Mouse (Mus musculus) liver, embryonic 15.5 days (tissue): ENCODE data around the gene Rnasek. TPM values are rescaled to one million over a fixed set of nuclear protein-coding genes. Genes with fewer than 3 reads are reported as not detected.

Experiments
- ATAC-seq: fragments of 200-750 bp; cut with Nextera tagmentation; 2 replicates; pipeline ENCODE4 v1.8.0; 2017; ENCODE audit warnings: moderate number of reproducible peaks, mild to moderate bottlenecking, moderate library complexity; ENCODE audit not compliant: insufficient read depth
- H3K27ac ChIP-seq: fragments of 300-500 bp; sonication (generic); replicated peaks from 2 replicates; pipeline ENCODE4 v1.5.1; 2015; ENCODE audit warnings: mild to moderate bottlenecking, inconsistent platforms
- H3K27me3 ChIP-seq: fragments of 300-500 bp; sonication (generic); 2 replicates; pipeline ENCODE4 v1.6.1; 2015; ENCODE audit warnings: mild to moderate bottlenecking, inconsistent platforms
- H3K36me3 ChIP-seq: fragments of 300-500 bp; sonication (generic); replicated peaks from 2 replicates; pipeline ENCODE4 v1.6.1; 2015; ENCODE audit warnings: moderate library complexity, mild to moderate bottlenecking, inconsistent platforms
- H3K4me1 ChIP-seq: fragments of 300-500 bp; sonication (generic); replicated peaks from 2 replicates; pipeline ENCODE4 v1.6.1; 2015; ENCODE audit warnings: inconsistent platforms
- H3K4me2 ChIP-seq: fragments of 300-500 bp; sonication (generic); 2 replicates; pipeline ENCODE4 v1.6.1; 2015; ENCODE audit warnings: moderate library complexity, mild to moderate bottlenecking, inconsistent platforms
- H3K4me3 ChIP-seq: fragments of 300-500 bp; sonication (generic); replicated peaks from 2 replicates; pipeline ENCODE4 v1.5.1; 2015; ENCODE audit warnings: mild to moderate bottlenecking, inconsistent platforms
- H3K9ac ChIP-seq: fragments of 300-500 bp; sonication (generic); 2 replicates; pipeline ENCODE4 v1.6.1; 2015; ENCODE audit warnings: moderate library complexity, mild to moderate bottlenecking, inconsistent platforms
- H3K9me3 ChIP-seq: fragments of 300-500 bp; sonication (generic); replicated peaks from 2 replicates; pipeline ENCODE4 v1.6.1; 2016; ENCODE audit warnings: inconsistent platforms
- WGBS: fragments of 180-500 bp; shearing (Covaris S2); methylation state at CpG from one replicate; pipeline ENCODE4 v1.1.7; 2015; ENCODE audit warnings: mixed read lengths; ENCODE audit not compliant: insufficient replicate concordance; 5-methylcytosine and 5-hydroxymethylcytosine counted together
- polyA plus RNA-seq: library from polyadenylated mRNA; unstranded; fragments of >200 nt; fragmentation: Nextera tagmentation; extraction: Ambion mirVana; gene quantifications from 2 replicates; pipeline ENCODE4 v1.2.1, GENCODE M21; 2015

Gene Rnasek
- polyA plus RNA-seq, 1 experiment from 2014 or later, result 146 TPM

DNA sequence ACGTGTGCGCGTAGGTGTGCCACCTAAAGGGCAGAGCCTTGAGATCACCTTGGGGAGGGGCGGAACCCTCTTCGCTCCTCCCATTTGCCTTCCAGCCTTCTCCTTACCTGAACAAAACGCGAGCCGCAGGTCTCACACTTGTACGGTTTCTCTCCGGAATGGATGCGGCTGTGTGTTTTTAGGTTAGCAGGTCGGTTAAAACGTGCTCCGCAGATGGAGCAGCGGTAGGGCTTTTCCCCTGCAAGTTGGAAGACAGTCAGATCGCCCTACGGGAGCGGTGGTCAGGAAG lies 13.1 kb downstream of the Rnasek start:
- 25% methylated on average over 18 of the region's 18 CpGs for WGBS
- Histone ChIP-seq H3K36me3 (no peaks in the 10 kb centered on the region), H3K4me2 (peak overlapping the region; percentile 89), H3K4me3 (peak overlapping the region; percentile 24), H3K9ac (0 out of 2 replicates have a peak overlapping the region, but pooled peaks have one; percentile 5), H3K27ac (0 out of 2 replicates have a peak overlapping the region, but pooled peaks have one; percentile 46), H3K27me3 (peaks cover 60% of the 10 kb centered on the region), H3K9me3 (no peaks in the 10 kb centered on the region), H3K4me1 (peaks cover 95% of the 10 kb centered on the region)
- ATAC-seq, result no peak

DNA sequence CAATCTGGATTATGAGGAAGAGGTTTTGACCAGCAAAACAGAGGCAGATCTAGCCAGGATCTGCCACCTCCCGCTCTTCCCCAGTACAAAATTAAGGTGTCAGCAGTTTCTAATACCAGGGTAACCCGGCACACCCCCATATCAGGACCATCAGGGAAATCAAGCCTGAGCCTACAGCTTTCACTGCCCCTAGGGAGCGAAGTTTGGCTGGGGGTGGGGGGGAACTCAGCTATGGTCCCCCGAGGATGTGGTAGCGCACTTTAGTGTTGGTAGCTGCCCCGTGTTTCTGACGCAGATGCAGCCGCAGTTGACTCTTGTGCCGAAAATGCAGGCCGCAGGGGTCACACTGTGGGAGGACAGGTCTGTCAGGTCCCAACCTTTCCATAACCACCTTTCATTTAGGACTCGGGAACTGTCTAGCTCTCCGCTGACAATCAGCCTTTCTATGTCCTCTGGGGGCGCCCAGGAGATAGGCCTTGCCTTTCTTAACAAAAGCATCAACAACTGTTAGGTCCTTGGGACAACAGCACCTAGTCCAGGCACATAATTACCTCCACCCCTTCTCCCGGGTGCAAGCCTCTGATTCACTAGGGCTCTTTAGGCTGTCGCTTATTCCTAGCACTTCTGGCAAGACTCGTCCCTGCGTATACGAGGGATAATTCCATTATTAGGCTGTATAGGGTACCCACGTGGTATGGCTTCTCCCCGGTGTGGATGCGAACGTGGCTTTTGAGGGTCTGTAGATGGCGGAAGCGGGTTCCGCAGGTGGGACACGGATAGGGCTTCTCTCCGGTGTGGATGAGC lies 13.6 kb downstream of the Rnasek start:
- no peak overlapping the region for H3K27ac ChIP-seq
- H3K4me3 ChIP-seq, result peak overlapping the region; percentile 24
- peak overlapping the region; percentile 89 for H3K4me2 ChIP-seq
- no peak for ATAC-seq
- peaks cover 58% of the 10 kb centered on the region for H3K27me3 ChIP-seq
- no peaks in the 10 kb centered on the region for H3K9me3 ChIP-seq
- H3K4me1 ChIP-seq, result peaks cover 97% of the 10 kb centered on the region
- H3K9ac ChIP-seq, result 0 out of 2 replicates have a peak overlapping the region, but pooled peaks have one; percentile 5
- no peaks in the 10 kb centered on the region for H3K36me3 ChIP-seq
- 42% methylated on average over 27 of the region's 27 CpGs for WGBS

DNA sequence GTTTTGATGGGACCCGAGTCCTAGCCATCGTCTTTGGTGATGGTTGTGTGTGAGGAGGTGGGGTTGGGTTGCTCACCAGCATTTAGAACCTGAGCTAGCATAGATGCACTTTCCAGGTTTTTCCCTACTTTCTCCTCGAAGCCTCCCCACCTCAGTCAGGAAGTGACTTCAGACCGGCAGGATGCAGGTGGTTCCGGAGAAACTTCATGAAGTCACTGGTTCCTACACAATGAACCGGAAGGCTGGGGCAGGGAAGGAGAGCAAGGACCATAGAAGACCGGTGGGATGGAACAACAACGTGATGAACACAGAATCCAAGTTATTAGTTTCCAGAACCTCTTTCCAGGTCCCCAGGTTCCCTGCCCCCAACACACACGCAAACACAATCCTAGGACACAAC lies 15.9 kb downstream of the Rnasek start:
- no peak overlapping the region for H3K9ac ChIP-seq
- peak overlapping the region; percentile 36; the same call in 1 of the 2 replicates for H3K27ac ChIP-seq
- no peak for ATAC-seq
- H3K4me2 ChIP-seq, result no peak overlapping the region; the same call in 1 of the 2 replicates
- H3K9me3 ChIP-seq, result no peaks in the 10 kb centered on the region
- no peak overlapping the region for H3K4me3 ChIP-seq
- peaks cover 97% of the 10 kb centered on the region for H3K4me1 ChIP-seq
- peaks cover 36% of the 10 kb centered on the region for H3K27me3 ChIP-seq
- 32% methylated on average over 9 of the region's 9 CpGs for WGBS
- no peaks in the 10 kb centered on the region for H3K36me3 ChIP-seq

DNA sequence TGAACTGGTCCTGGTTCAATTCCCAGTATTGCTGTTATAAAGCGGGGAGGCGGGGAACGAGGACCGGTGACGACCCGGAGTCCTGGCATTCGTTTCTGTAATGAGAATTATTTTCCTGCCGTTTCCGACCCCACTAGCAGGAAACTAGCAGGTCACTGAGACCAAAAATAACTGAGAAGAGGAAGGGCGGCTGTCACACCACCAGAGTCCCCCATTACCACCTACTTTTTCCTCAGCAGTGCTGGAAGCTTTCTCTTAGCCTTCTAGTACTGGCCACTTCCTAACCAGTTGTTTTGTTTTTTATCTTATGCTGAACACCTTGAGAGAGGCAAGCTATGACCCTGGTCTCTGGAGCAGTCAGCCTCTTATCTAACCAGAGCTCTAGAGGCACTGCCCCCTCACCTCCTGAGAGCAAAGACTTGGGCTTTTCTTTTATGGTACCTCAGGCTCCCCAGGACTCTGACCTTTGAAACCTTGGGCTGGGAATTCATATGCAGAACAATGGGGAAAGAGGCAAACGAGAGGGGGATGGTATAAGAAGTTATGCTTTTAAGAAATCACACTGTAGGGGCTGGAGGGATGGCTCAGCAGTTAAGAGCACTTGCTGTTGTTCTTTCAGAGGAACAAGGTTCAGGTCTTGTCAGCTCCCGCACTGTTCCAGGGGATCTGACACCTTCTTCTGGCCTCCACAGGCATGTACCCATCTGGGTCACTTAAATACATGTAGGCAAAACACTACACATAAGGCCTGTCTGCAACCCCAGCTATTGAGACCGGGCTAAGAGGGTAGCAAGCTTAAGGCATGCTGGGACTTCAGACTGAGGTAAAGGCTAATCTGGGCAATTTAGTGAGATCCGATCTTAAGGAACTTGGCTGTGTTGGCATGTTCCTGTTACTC lies 17.8 kb downstream of the Rnasek start:
- H3K27ac ChIP-seq, result peak overlapping the region; percentile 98
- peaks cover 21% of the 10 kb centered on the region for H3K27me3 ChIP-seq
- no peaks in the 10 kb centered on the region for H3K9me3 ChIP-seq
- peaks cover 87% of the 10 kb centered on the region for H3K4me1 ChIP-seq
- peak overlapping the region; percentile 80 for H3K9ac ChIP-seq
- peak overlapping the region; percentile 95 for H3K4me2 ChIP-seq
- peak; percentile 86 for ATAC-seq
- WGBS, result 3% methylated on average over 14 of the region's 14 CpGs
- no peaks in the 10 kb centered on the region for H3K36me3 ChIP-seq
- H3K4me3 ChIP-seq, result peak overlapping the region; percentile 68

DNA sequence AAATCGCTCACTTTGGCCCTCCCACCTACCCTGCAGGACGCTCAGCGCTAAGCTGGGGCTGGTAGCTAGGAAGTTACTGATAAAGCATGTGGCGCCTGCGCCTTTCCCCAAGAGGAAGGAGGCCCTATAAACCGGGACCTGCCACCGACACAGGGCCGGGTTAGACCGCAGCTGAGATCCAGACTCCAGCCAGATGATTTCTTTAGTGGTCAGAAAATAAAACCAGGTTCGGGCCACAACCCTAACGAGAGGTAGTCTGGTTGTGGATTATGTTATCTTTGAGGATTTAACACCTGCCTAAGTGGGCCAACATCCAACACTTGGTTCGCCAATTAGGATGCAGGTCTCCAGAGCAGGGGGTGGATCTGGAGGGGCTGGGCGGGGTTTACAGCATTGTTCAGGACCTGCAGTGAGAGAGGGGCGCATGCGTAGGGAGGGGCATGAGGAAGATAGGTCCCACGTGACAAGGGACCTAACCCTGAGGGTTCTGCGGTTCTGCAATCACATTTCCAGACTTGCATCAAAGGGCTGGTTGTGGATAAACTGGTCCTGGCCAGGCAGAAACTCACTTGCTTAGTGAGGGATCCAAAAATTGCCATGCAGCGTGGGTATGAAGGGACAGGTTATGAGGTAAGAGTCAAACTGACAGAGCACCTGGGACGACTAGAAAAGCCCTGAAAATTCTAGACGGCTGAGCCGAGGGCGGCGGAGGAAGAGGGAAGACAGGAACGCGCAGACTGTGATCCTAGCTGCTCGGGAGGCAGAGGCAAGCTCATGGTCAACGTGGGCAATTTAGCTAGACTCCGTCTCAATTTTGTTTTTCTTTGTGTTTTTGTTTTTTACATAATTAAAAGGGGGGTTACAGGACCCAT lies 18.7 kb downstream of the Rnasek start, which contains the start of gene Slc16a13:
Gene Slc16a13, minus strand, starts transcription at position 334 of the 872 bp plus-strand sequence.
- WGBS, result under 1% methylated on average over 28 of the region's 28 CpGs
- Histone ChIP-seq H3K4me2 (peak within 1 kb of the TSS; percentile 95), H3K9ac (peak within 1 kb of the TSS; percentile 80), H3K9me3 (no peaks in the 10 kb centered on the region), H3K27ac (peak within 1 kb of the TSS; percentile 98), H3K27me3 (peaks cover 21% of the 10 kb centered on the region), H3K4me3 (peak within 1 kb of the TSS; percentile 68), H3K4me1 (peaks cover 79% of the 10 kb centered on the region), H3K36me3 (no peaks in the 10 kb centered on the region)
- ATAC-seq, result peak; percentile 82

DNA sequence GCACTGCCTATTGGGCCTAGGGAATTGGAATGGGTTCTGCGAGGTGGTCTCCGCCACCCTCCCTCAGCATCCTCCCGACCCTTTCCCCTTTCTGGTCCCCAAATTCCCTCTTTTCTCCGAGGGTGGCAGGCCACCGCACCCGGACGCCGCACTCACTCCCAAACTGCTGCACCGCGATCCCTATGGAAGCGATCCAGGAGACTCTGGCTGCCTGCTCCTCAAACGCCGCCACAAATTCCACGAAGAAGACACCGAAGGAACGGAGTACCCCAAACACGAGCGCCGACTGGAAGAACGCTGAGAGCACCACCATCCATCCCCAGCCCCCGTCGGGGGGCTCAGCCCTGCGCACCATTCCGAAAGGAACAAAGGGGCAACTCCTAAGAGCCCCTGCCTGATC lies 19.3 kb downstream of the Rnasek start:
- Histone ChIP-seq H3K4me3 (peak overlapping the region; percentile 68), H3K4me2 (peak overlapping the region; percentile 95), H3K4me1 (peaks cover 72% of the 10 kb centered on the region), H3K9ac (peak overlapping the region; percentile 80), H3K27me3 (peaks cover 23% of the 10 kb centered on the region), H3K27ac (peak overlapping the region; percentile 98), H3K9me3 (no peaks in the 10 kb centered on the region), H3K36me3 (no peaks in the 10 kb centered on the region)
- 3% methylated on average over 24 of the region's 24 CpGs for WGBS
- ATAC-seq, result no peak

DNA sequence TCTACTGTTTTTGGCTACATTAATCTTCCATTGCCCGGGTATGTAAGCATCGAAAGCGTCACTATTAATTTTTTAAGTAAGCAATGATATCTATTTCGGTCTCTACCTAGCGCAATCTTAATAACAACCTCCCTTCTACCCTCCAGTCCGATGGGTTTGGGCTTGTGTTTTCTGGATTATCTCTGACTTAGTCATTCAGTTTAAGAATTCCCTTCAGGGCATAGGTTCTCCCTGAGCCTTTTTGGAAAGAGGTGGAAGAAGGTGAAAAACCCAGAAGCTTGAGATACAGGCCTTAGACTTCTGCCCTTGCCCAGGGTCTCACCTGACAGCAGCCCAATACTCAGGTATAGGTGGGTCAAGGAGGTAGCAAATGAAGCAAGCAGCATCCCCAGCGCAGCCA lies 19.8 kb downstream of the Rnasek start:
- 59% methylated on average over 7 of the region's 7 CpGs for WGBS
- peaks cover 24% of the 10 kb centered on the region for H3K27me3 ChIP-seq

DNA sequence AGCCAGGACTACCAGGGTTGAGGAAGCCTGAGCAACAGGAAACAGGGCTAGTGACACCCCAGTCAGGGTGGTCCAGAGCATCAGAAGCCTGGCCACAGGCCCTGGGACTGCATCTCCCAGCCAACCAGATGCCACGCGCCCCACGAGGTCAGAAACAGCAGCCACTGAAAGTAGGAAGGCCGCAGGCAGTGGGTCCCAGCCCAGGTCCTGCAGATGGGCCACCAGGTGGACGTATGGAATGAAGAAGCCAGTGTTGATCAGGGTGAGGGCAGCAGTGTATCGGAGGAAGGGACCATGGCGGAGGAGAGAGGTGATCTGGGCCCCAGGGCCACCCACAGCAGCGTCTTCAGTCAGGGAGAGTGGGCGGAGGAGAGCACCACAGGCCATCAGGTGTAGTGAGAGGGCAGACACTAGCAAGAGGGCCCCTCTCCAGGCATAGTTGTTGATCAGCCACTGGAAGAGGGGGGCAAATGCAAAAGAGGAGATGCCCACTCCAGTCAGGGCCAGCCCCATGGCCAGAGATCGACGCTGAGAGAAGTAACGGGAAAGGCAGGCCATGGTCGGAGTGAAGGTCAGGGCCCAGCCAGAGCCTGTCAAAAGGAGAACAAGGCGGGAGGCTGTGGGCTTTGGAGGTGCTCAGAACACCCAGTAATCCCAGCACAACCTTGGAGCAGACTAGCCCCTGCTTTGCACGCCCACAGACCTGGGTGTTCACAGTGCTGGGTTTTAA lies 20.7 kb downstream of the Rnasek start:
- WGBS, result 79% methylated on average over 15 of the region's 15 CpGs
- no peak for ATAC-seq
- H3K4me1 ChIP-seq, result peaks cover 71% of the 10 kb centered on the region
- peak overlapping the region; percentile 68 for H3K4me3 ChIP-seq
- H3K9me3 ChIP-seq, result no peaks in the 10 kb centered on the region
- H3K27ac ChIP-seq, result no peak overlapping the region
- no peaks in the 10 kb centered on the region for H3K36me3 ChIP-seq
- peak overlapping the region; percentile 95 for H3K4me2 ChIP-seq
- H3K9ac ChIP-seq, result no peak overlapping the region
- peaks cover 33% of the 10 kb centered on the region for H3K27me3 ChIP-seq

More for the DNA sequence above, 19.8 kb downstream of the Rnasek start:
- H3K4me3 ChIP-seq, result peak overlapping the region; percentile 68
- peak overlapping the region; percentile 80 for H3K9ac ChIP-seq
- peaks cover 71% of the 10 kb centered on the region for H3K4me1 ChIP-seq
- H3K4me2 ChIP-seq, result peak overlapping the region; percentile 95
- no peaks in the 10 kb centered on the region for H3K9me3 ChIP-seq
- peak overlapping the region; percentile 98 for H3K27ac ChIP-seq
- no peak for ATAC-seq
- H3K36me3 ChIP-seq, result no peaks in the 10 kb centered on the region

DNA sequence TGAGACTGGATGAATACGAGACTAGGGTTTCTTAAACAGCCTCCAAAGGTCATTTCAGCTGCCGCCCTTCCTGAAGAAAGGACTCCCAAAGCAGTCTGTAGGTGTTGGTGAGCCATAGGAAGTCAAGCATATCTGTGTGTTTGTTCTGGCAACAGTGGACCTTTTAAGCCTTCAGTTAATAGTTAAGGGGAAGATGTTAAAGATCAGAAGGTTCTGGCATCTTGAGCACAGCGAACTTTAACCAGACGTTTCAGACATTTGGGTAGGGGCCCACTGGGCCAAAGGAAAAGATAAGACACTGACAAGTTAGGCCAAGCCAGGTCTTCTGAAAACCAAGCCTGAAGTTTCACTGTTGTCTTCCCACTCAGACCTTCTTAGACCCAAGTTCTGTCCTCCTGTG lies 21.6 kb downstream of the Rnasek start:
- Histone ChIP-seq H3K9ac (no peak overlapping the region), H3K4me1 (peaks cover 67% of the 10 kb centered on the region), H3K4me2 (no peak overlapping the region), H3K27ac (no peak overlapping the region), H3K9me3 (no peaks in the 10 kb centered on the region), H3K4me3 (no peak overlapping the region), H3K36me3 (no peaks in the 10 kb centered on the region), H3K27me3 (peaks cover 41% of the 10 kb centered on the region)
- WGBS, result 63% methylated on average over 4 of the region's 4 CpGs
- no peak for ATAC-seq

DNA sequence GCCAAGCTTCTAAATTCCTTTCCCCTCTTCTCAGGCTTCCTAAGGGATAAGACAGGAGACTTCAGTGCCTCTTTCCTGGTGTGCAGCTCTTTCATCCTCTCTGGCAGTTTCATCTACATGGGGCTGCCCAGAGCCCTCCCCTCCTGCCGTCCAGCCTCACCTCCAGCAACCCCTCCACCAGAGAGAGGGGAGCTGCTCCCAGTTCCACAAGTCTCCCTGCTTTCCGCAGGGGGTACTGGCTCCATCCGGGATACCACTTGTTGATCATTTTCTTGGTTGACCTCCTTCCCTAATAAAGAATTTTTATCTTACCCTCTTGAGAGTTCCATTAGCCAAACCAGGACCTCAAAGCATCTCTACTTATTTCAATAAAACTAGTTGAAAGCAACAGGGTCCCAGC lies 23.5 kb downstream of the Rnasek start:
- H3K4me1 ChIP-seq, result peaks cover 49% of the 10 kb centered on the region
- 62% methylated on average over 3 of the region's 3 CpGs for WGBS
- no peaks in the 10 kb centered on the region for H3K36me3 ChIP-seq
- peaks cover 59% of the 10 kb centered on the region for H3K27me3 ChIP-seq
- no peak overlapping the region for H3K4me3 ChIP-seq
- no peak overlapping the region for H3K9ac ChIP-seq
- H3K9me3 ChIP-seq, result no peaks in the 10 kb centered on the region
- no peak overlapping the region for H3K4me2 ChIP-seq
- ATAC-seq, result no peak
- no peak overlapping the region for H3K27ac ChIP-seq
